7 mouse cellular contexts compared by ENCODE assay signal in genomic region chr2:3175988-3176387, GRCm38 (mm10).
DNase-seq lines count a peak whose midpoint lies in the region; ATAC-seq and TF ChIP-seq lines count a peak whose summit lies in the region.
"Not testable (repeated sequence)": the region's sequence is repeated elsewhere in the genome, so short reads cannot be mapped to it uniquely, and the experiment has no call there.

No protein-coding gene starts in this region.

- 93% methylated on average over 4 of the region's 4 CpGs for WGBS in intestine, postnatal 0 days
- WGBS in lung, postnatal 0 days: 98% methylated on average over 4 of the region's 4 CpGs

- not testable (repeated sequence) for H3K36me3 ChIP-seq in E14TG2a.4 (ENCODE audit: insufficient read depth, low read length); intestine, postnatal 0 days (ENCODE audit: control insufficient read depth, insufficient read depth); lung, postnatal 0 days (ENCODE audit: insufficient read depth, low read length)

- TF ChIP-seq EP300 in lung, postnatal 0 days (IDR thresholded peaks at IDR 0.05): not testable (repeated sequence)

- POLR2A ChIA-PET in Patski (lab: Charles Lee): interaction anchor here (0.6 kb wide), 1 partner anchor 63 kb away, joined by 4 read pairs; no protein-coding TSS in a partner anchor

- ATAC-seq in Patski; intestine, postnatal 0 days; lung, postnatal 0 days: not testable (repeated sequence)
- peak; percentile 57; the same call in 1 of the 2 replicates for ATAC-seq in granulocyte monocyte progenitor cell, adult 5-6 weeks (replicated peaks; ENCODE audit: poor library complexity, severe bottlenecking)

- CTCF ChIA-PET in Patski (lab: Charles Lee): interaction anchor here (0.9 to 1.2 kb wide), 2 partner anchors 16 to 21 kb away, joined by 3 to 4 read pairs; no protein-coding TSS in a partner anchor

- TF ChIP-seq CTCF in E14TG2a.4 (conservative IDR thresholded peaks at IDR 0.05; ENCODE audit: low read length) (peak; percentile 63), Patski (IDR thresholded peaks at IDR 0.05) (peak; percentile 47)
- peak; percentile 65 for TF ChIP-seq CTCF in intestine, postnatal 0 days (IDR thresholded peaks at IDR 0.05; ENCODE audit: low read depth)
- peak; percentile 58 for TF ChIP-seq CTCF in lung, postnatal 0 days (IDR thresholded peaks at IDR 0.05)

- H3K4me3 ChIP-seq in E14TG2a.4 (replicated peaks; ENCODE audit: low read length); intestine, postnatal 0 days (ENCODE audit: low read depth, low read length); lung, postnatal 0 days (ENCODE audit: low read depth, low read length): not testable (repeated sequence)

- in situ Hi-C loops in Patski (cut with MboI; ENCODE audit: low pct_unique_long_range_greater_than_20kb): loop anchor here (10.0 kb wide), 1 partner anchor 51 kb away; no protein-coding TSS in a partner anchor

- not testable (repeated sequence) for DNase-seq in Patski (ENCODE audit: low read depth, low spot score); lung, postnatal 0 days (ENCODE audit: low spot score)
- DNase-seq in c-Kit-negative CD71-positive TER-119-positive erythroid progenitor cells, embryonic 14.5 days (ENCODE audit: low read depth, low spot score): peak; percentile 8
- peak; percentile 17 for DNase-seq in liver

- H3K9ac ChIP-seq in intestine, postnatal 0 days (ENCODE audit: low read depth, low read length); lung, postnatal 0 days (replicated peaks; ENCODE audit: low read depth): not testable (repeated sequence)

- H3K4me1 ChIP-seq in E14TG2a.4 (replicated peaks; ENCODE audit: low read depth, low read length); intestine, postnatal 0 days (replicated peaks; ENCODE audit: control insufficient read depth, insufficient read depth, low read length): not testable (repeated sequence)
- H3K4me1 ChIP-seq in lung, postnatal 0 days (ENCODE audit: insufficient read depth, low read depth, low read length): peaks cover 14% of the 10 kb centered on the region; the same call in 1 of the 2 replicates

- H3K4me2 ChIP-seq in intestine, postnatal 0 days (replicated peaks; ENCODE audit: low read depth); lung, postnatal 0 days (replicated peaks; ENCODE audit: low read depth, low read length): not testable (repeated sequence)

- H3K27me3 ChIP-seq in E14TG2a.4 (ENCODE audit: insufficient read depth, low read length); Patski; intestine, postnatal 0 days (replicated peaks; ENCODE audit: control insufficient read depth, insufficient read depth, low read length); lung, postnatal 0 days (replicated peaks; ENCODE audit: insufficient read depth, low read length): not testable (repeated sequence)

- H3K27ac ChIP-seq in intestine, postnatal 0 days (ENCODE audit: low read depth, low read length); lung, postnatal 0 days (ENCODE audit: low read length): not testable (repeated sequence)

- H3K9me3 ChIP-seq in E14TG2a.4 (ENCODE audit: low read length); intestine, postnatal 0 days (ENCODE audit: control insufficient read depth); lung, postnatal 0 days (ENCODE audit: low read length): not testable (repeated sequence)
